Mouse (Mus musculus) adrenal gland, adult 8-10 months (tissue): ENCODE measurements around the gene Wdr78. TPM values are rescaled to one million over a fixed set of nuclear protein-coding genes. Genes with fewer than 3 reads are reported as not detected.

Experiments
- total RNA-seq, 4 experiments: library from RNA; stranded (reverse); gene quantifications; 2 replicates each; pipeline ENCODE4 v1.2.4; 2022

The Wdr78 gene
- total RNA-seq, 4 experiments from 2014 or later: 6.2 to 8.7 (median 7.8) TPM

Other genes with a start within 250 kb of the Wdr78 start
- not detected for gene Tctex1d1, start 135.9 kb downstream of the Wdr78 start, total RNA-seq
- gene Insl5, start 87.7 kb downstream of the Wdr78 start, total RNA-seq: not detected
- gene Mier1, start 165 bp downstream of the Wdr78 start, total RNA-seq: 10 to 100 TPM; 63.1 to 86.2 (median 68.2) TPM
- gene Slc35d1, start 100.6 kb upstream of the Wdr78 start, total RNA-seq: 10 to 100 TPM; 16.6 to 25.4 (median 20.8) TPM
- gene 4921539E11Rik, start 176.3 kb upstream of the Wdr78 start, total RNA-seq: not detected
- 10 to 100 TPM; 20.8 to 24.5 (median 21.4) TPM for gene Oma1, start 199.3 kb upstream of the Wdr78 start, total RNA-seq